Mouse (Mus musculus) lung, embryonic 16.5 days (tissue): ENCODE results near the gene Olfr330. TPM values are rescaled to one million over a fixed set of nuclear protein-coding genes. Genes with fewer than 3 reads are reported as not detected.
"Not testable (repeated sequence)": the region's sequence is repeated elsewhere in the genome, so short reads cannot be mapped to it uniquely, and the experiment has no call there.

ENCODE experiments used
- ATAC-seq: fragments of 200-750 bp; cut with Nextera tagmentation; 2 replicates; pipeline ENCODE4 v1.8.0; 2017; ENCODE audit warnings: low read depth, mild to moderate bottlenecking, moderate library complexity
- H3K27ac ChIP-seq: fragments of 300-500 bp; sonication (generic); 2 replicates; pipeline ENCODE4 v1.5.1; 2014; ENCODE audit warnings: mild to moderate bottlenecking, control low read depth, low read length
- H3K27me3 ChIP-seq: fragments of 300-500 bp; sonication (generic); 2 replicates; pipeline ENCODE4 v1.6.1; 2014; ENCODE audit warnings: low read depth, low read length, mixed read lengths; ENCODE audit not compliant: control insufficient read depth, insufficient read depth
- H3K36me3 ChIP-seq: fragments of 300-500 bp; sonication (generic); 2 replicates; pipeline ENCODE4 v1.6.1; 2014; ENCODE audit warnings: low read length; ENCODE audit not compliant: control insufficient read depth, insufficient read depth
- H3K4me1 ChIP-seq: fragments of 300-500 bp; sonication (generic); replicated peaks from 2 replicates; pipeline ENCODE4 v1.6.1; 2014; ENCODE audit warnings: low read length, mixed read lengths; ENCODE audit not compliant: control insufficient read depth, insufficient read depth
- H3K4me2 ChIP-seq: fragments of 300-500 bp; sonication (generic); 2 replicates; pipeline ENCODE4 v1.6.1; 2014; ENCODE audit warnings: low read depth, low read length, control low read depth
- H3K4me3 ChIP-seq: fragments of 300-500 bp; sonication (generic); 2 replicates; pipeline ENCODE4 v1.5.1; 2014; ENCODE audit warnings: mild to moderate bottlenecking, low read length, control low read depth
- H3K9ac ChIP-seq: fragments of 300-500 bp; sonication (generic); 2 replicates; pipeline ENCODE4 v1.6.1; 2014; ENCODE audit warnings: low read length, control low read depth
- H3K9me3 ChIP-seq: fragments of 300-500 bp; sonication (generic); 2 replicates; pipeline ENCODE4 v1.6.1; 2016; ENCODE audit warnings: low read length; ENCODE audit not compliant: control insufficient read depth
- WGBS: fragments of 180-500 bp; shearing (Covaris S2); extraction: QIAGEN DNeasy Blood & Tissue Kit; methylation state at CpG from one replicate; pipeline ENCODE4 v1.1.7; 2014; 5-methylcytosine and 5-hydroxymethylcytosine counted together
- polyA plus RNA-seq: library from polyadenylated mRNA; unstranded; fragments of >200 nt; fragmentation: Nextera tagmentation; extraction: Ambion mirVana; gene quantifications from 2 replicates; pipeline ENCODE4 v1.2.1, GENCODE M21; 2015

Gene Olfr330
- polyA plus RNA-seq, result not detected in 2 replicates

- not testable (repeated sequence) for H3K4me2 ChIP-seq, H3K4me1 ChIP-seq, H3K4me3 ChIP-seq, H3K36me3 ChIP-seq, H3K27me3 ChIP-seq, H3K9ac ChIP-seq, ATAC-seq, H3K27ac ChIP-seq, H3K9me3 ChIP-seq
Observed at GRCm38 (mm10) chr11:58534736-58535135, at the start of gene Olfr330. Gene Olfr330 (minus strand): TSS chr11:58534836.

GRCm38 (mm10) chr11:58578636-58579035, 44.0 kb upstream of the Olfr330 start:
- Histone ChIP-seq H3K4me1 (no peaks in the 10 kb centered on the region), H3K27ac (no peak overlapping the region), H3K4me3 (no peak overlapping the region), H3K27me3 (no peaks in the 10 kb centered on the region), H3K36me3 (no peaks in the 10 kb centered on the region), H3K9ac (no peak overlapping the region), H3K9me3 (no peaks in the 10 kb centered on the region), H3K4me2 (no peak overlapping the region)
- no peak for ATAC-seq
- WGBS, result 71% methylated on average over 8 of the region's 8 CpGs

GRCm38 (mm10) chr11:58577430-58577829, 42.8 kb upstream of the Olfr330 start, which contains the start of gene Olfr325:
Gene Olfr325 (plus strand): TSS chr11:58577730.
- no peaks in the 10 kb centered on the region for H3K9me3 ChIP-seq
- no peak within 1 kb of the TSS for H3K4me3 ChIP-seq
- no peak within 1 kb of the TSS for H3K27ac ChIP-seq
- H3K9ac ChIP-seq, result no peak within 1 kb of the TSS
- no peak within 1 kb of the TSS for H3K4me2 ChIP-seq
- H3K4me1 ChIP-seq, result no peaks in the 10 kb centered on the region
- WGBS, result 50% methylated on average over 1 of the region's 1 CpGs
- H3K27me3 ChIP-seq, result no peaks in the 10 kb centered on the region
- no peaks in the 10 kb centered on the region for H3K36me3 ChIP-seq
- ATAC-seq, result no peak

DNA sequence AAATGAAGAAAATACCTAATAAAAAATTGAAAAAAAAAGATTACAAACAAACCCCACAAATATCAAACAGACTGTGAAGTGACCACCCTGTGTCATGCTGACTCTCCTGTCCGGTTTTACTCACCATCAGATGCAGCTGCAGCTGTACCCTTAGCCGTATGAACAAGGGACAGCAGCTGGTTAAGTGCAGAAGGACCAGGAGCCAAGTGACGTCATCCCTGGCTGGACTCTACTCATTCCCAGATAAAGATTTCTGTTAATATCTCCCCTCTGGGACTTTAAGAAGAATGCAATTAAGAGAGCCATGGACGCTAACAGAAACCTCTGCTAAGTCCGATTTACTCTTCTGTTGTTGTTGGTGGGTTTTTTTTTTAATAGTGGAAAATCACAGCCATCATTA, 35.8 kb upstream of the Olfr330 start, which contains the start of gene Olfr224:
TSS of gene Olfr224 (minus strand) at position 149 of the 400 bp plus-strand sequence.
- Histone ChIP-seq H3K27ac (no peak within 1 kb of the TSS), H3K4me1 (no peaks in the 10 kb centered on the region), H3K4me2 (no peak within 1 kb of the TSS), H3K9me3 (no peaks in the 10 kb centered on the region), H3K36me3 (no peaks in the 10 kb centered on the region), H3K9ac (no peak within 1 kb of the TSS), H3K4me3 (no peak within 1 kb of the TSS), H3K27me3 (no peaks in the 10 kb centered on the region)
- ATAC-seq, result no peak
- WGBS, result 54% methylated on average over 5 of the region's 5 CpGs

- 75% methylated on average over 1 of the region's 1 CpGs for WGBS
- H3K4me2 ChIP-seq, result no peak within 1 kb of the TSS
- no peaks in the 10 kb centered on the region for H3K4me1 ChIP-seq
Observed at GRCm38 (mm10) chr11:58555536-58555935, 20.9 kb upstream of the Olfr330 start, which contains the start of gene Olfr328. Gene Olfr328 (minus strand): TSS chr11:58555636.

DNA sequence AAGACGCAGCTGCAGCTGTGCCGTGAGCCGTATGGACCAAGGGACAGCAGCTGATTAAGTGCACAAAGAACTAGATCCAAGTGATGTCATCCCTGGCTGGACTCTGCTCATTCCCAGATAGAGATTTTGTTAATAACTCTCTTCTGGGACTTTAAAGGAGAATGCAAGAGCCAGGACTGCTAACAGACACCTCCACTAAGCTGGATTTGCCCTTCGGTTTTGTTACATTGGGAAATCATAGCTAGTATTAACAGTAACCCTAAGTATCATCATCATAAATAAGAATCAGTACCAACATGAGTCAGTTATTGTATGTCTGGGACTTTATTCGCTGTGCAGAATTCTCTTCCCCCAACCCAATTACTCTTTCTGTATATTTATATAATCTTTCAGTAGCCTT, 11.7 kb upstream of the Olfr330 start, which contains the start of gene Olfr329-ps:
TSS of gene Olfr329-ps (minus strand) at position 101 of the 400 bp plus-strand sequence.
- ATAC-seq, result no peak
- Histone ChIP-seq H3K4me2 (no peak within 1 kb of the TSS), H3K27ac (no peak within 1 kb of the TSS), H3K27me3 (no peaks in the 10 kb centered on the region), H3K9me3 (no peaks in the 10 kb centered on the region), H3K4me1 (no peaks in the 10 kb centered on the region), H3K9ac (no peak within 1 kb of the TSS), H3K4me3 (no peak within 1 kb of the TSS), H3K36me3 (no peaks in the 10 kb centered on the region)
- WGBS, result 70% methylated on average over 5 of the region's 5 CpGs

More at GRCm38 (mm10) chr11:58555536-58555935, 20.9 kb upstream of the Olfr330 start, which contains the start of gene Olfr328:
- Histone ChIP-seq H3K36me3 (no peaks in the 10 kb centered on the region), H3K27me3 (no peaks in the 10 kb centered on the region), H3K4me3 (no peak within 1 kb of the TSS), H3K27ac (no peak within 1 kb of the TSS), H3K9me3 (no peaks in the 10 kb centered on the region), H3K9ac (no peak within 1 kb of the TSS)
- ATAC-seq, result no peak

GRCm38 (mm10) chr11:58519756-58520155, 14.9 kb downstream of the Olfr330 start:
- not testable (repeated sequence) for H3K9me3 ChIP-seq

DNA sequence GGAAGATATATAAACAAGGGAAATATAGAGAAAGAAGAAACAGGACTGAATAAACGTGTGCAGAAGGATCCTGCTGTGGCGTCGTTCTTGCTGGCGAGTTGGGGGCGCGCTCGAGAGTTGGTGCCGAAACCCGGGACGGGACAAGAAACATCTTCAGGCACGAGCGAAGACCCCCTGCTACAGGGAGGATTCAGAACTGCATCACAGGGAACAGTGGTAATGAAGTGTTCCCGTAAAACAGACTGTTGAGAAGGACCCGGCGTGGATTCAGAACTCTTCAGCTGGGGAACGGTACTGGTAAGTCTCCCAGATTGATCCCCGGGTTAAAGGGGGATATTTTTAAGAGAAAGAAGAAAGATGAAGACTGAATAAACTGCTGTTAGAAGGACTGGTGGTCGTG, 15.7 kb downstream of the Olfr330 start:
- ATAC-seq, H3K9ac ChIP-seq: not testable (repeated sequence)

More at GRCm38 (mm10) chr11:58519756-58520155, 14.9 kb downstream of the Olfr330 start:
- H3K27ac ChIP-seq, H3K4me1 ChIP-seq, H3K9ac ChIP-seq, H3K4me3 ChIP-seq, H3K4me2 ChIP-seq, H3K27me3 ChIP-seq, H3K36me3 ChIP-seq, ATAC-seq: not testable (repeated sequence)
- WGBS, result 87% methylated on average over 7 of the region's 9 CpGs

DNA sequence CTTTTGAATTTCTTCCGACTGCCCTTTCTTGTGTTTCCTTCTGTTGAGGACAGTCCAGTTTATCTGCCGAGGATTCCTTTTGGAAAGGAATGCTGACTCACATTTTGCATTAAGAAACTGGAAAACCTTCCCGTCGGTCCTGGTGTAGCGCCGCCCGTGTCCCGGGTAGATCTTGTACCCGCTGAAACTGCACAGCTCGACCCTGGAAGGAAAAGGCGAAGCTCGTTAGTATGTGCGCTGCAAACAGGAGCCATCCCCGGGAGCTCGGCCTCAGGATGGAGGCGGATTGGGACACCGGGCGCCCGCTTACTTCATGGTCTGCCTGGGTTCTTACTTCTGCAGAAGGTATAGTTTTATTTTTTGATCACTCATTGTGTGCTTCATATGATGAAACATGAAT, 25.6 kb downstream of the Olfr330 start:
- not testable (repeated sequence) for H3K36me3 ChIP-seq, H3K27me3 ChIP-seq, H3K4me3 ChIP-seq, H3K4me1 ChIP-seq, H3K4me2 ChIP-seq, H3K27ac ChIP-seq, H3K9ac ChIP-seq, ATAC-seq, H3K9me3 ChIP-seq
- WGBS, result 79% methylated on average over 19 of the region's 19 CpGs

More for the DNA sequence above, 15.7 kb downstream of the Olfr330 start:
- H3K27me3 ChIP-seq, H3K4me1 ChIP-seq, H3K4me2 ChIP-seq, H3K9me3 ChIP-seq, H3K36me3 ChIP-seq, H3K4me3 ChIP-seq, H3K27ac ChIP-seq: not testable (repeated sequence)
- WGBS, result 93% methylated on average over 17 of the region's 18 CpGs

DNA sequence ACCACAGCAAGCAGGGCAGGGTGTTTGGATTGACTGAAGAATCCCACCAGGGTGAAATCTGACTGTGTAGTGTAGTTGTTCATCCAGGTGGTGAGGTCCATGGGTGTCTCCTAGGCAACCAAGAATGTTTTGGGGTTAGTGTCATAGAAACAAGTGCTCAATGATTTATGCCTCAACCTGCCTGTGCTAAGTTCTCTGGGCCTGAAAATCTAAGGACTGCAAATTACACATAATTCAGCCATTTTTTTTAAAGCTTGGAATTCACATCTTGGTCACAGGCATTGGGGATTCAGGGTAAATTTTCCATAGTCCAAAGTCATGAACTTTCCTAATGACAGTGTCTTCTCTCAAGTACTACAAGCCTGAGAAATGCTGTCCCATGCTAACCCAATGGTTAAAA, 32.2 kb downstream of the Olfr330 start, which contains the start of gene Olfr331:
TSS of gene Olfr331 (minus strand) at position 101 of the 400 bp plus-strand sequence.
- not testable (repeated sequence) for H3K4me1 ChIP-seq, H3K36me3 ChIP-seq, H3K27me3 ChIP-seq, H3K4me2 ChIP-seq, ATAC-seq, H3K27ac ChIP-seq, H3K4me3 ChIP-seq, H3K9ac ChIP-seq, H3K9me3 ChIP-seq
